In the genomic region with DNA sequence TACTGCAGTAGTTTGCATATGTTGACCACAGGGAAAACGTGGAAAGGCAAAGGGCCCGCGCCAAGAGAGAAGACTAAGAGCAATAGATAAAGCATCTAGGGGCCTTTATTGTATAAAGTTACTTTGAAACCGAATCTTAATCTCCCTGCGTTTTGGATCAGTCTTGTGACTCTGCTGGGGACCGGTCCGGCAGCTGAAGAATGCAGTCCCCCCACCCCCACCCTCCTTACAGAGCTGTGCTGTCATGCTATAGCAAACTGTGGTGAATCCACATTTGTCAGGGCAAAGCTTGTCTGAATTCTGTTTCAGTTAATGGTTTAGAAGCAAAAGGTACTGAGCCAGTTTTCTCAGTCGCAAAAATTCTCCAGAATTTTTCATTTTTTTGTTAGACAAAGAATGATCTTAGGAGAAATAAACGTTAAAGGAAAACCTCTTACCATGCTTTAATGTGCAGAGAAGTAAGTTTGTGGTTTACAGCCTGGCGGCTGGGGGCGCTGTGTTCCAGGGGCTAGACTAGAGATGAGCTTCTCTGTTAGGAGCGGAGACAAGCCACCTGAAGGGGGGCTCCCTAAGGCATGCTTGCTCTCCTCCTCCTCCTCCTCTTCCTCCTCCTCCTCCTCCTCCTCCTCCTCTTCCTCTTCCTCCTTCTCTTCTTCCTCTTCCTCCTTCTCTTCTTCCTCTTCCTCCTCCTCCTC, we compare ENCODE assay signal across 15 mouse cellular contexts. TPM values are rescaled to one million over a fixed set of nuclear protein-coding genes. Genes with fewer than 3 reads are reported as not detected.
DNase-seq lines count a peak whose midpoint lies in the region; ATAC-seq and TF ChIP-seq lines count a peak whose summit lies in the region.
"Had no signal": no experiment of that assay in that cellular context is flagged by ENCODE, and none has a peak within 500 bp of the region (broad histone marks: within the 10 kb centered on the region; RNA-seq: fewer than 3 reads in every experiment).

No protein-coding gene starts in this region.

- H3K9ac ChIP-seq in intestine, embryonic 14.5 days (ENCODE audit: low read length), result no peak overlapping the region
- H3K9ac ChIP-seq in stomach, postnatal 0 days (ENCODE audit: low read length), result no peak overlapping the region
- H3K9ac ChIP-seq: midbrain, embryonic 12.5 days; neural tube, embryonic 12.5 days had no signal

- 34% methylated on average over 12 of the region's 12 CpGs for WGBS in thymus, adult 2 months
- WGBS in intestine, embryonic 14.5 days, result 24% methylated on average over 12 of the region's 12 CpGs
- 28% methylated on average over 12 of the region's 12 CpGs for WGBS in stomach, postnatal 0 days

- H3K4me3 ChIP-seq in thymus, adult 2 months (ENCODE audit: control insufficient read depth, insufficient read depth, low read length), result no peak overlapping the region
- no peak overlapping the region for H3K4me3 ChIP-seq in intestine, embryonic 14.5 days (ENCODE audit: low read depth, low read length)
- no peak overlapping the region for H3K4me3 ChIP-seq in stomach, postnatal 0 days (ENCODE audit: low read depth, low read length)
- H3K4me3 ChIP-seq: heart, embryonic 10.5 days; midbrain, embryonic 12.5 days; neural tube, embryonic 12.5 days had no signal

- peak overlapping the region; percentile 30 for H3K4me2 ChIP-seq in intestine, embryonic 14.5 days (ENCODE audit: low read length)
- H3K4me2 ChIP-seq in stomach, postnatal 0 days (replicated peaks; ENCODE audit: low read depth), result no peak overlapping the region
- H3K4me2 ChIP-seq: midbrain, embryonic 12.5 days; neural tube, embryonic 12.5 days had no signal

- no peak for TF ChIP-seq EP300 in stomach, postnatal 0 days (optimal IDR thresholded peaks at IDR 0.05)

- peaks cover 5% of the 10 kb centered on the region; the same call in 1 of the 2 replicates for H3K4me1 ChIP-seq in thymus, adult 2 months (replicated peaks; ENCODE audit: control insufficient read depth, insufficient read depth, low read length)
- peaks cover 16% of the 10 kb centered on the region for H3K4me1 ChIP-seq in intestine, embryonic 14.5 days (replicated peaks; ENCODE audit: control insufficient read depth, insufficient read depth, low read length)
- H3K4me1 ChIP-seq in stomach, postnatal 0 days (replicated peaks; ENCODE audit: control insufficient read depth, insufficient read depth), result no peaks in the 10 kb centered on the region
- H3K4me1 ChIP-seq: midbrain, embryonic 12.5 days; neural tube, embryonic 12.5 days had no signal

- H3K36me3 ChIP-seq in thymus, adult 2 months (ENCODE audit: control insufficient read depth, insufficient read depth, low read length), result no peaks in the 10 kb centered on the region
- H3K36me3 ChIP-seq in intestine, embryonic 14.5 days (ENCODE audit: control insufficient read depth, insufficient read depth, low read length), result peaks cover 18% of the 10 kb centered on the region; the same call in 1 of the 2 replicates
- H3K36me3 ChIP-seq in stomach, postnatal 0 days (ENCODE audit: control insufficient read depth, insufficient read depth, low read length), result no peaks in the 10 kb centered on the region; the same call in 1 of the 2 replicates
- H3K36me3 ChIP-seq: midbrain, embryonic 12.5 days; neural tube, embryonic 12.5 days had no signal

- H3K9me3 ChIP-seq in intestine, embryonic 14.5 days (ENCODE audit: control insufficient read depth, low read length), result no peaks in the 10 kb centered on the region
- H3K9me3 ChIP-seq in stomach, postnatal 0 days (ENCODE audit: control insufficient read depth, low read length), result no peaks in the 10 kb centered on the region
- H3K9me3 ChIP-seq: heart, embryonic 10.5 days; midbrain, embryonic 12.5 days; neural tube, embryonic 12.5 days had no signal

- H3K27ac ChIP-seq in thymus, adult 2 months (ENCODE audit: control insufficient read depth, insufficient read depth, low read length), result no peak overlapping the region
- H3K27ac ChIP-seq in intestine, embryonic 14.5 days (ENCODE audit: low read depth), result peak overlapping the region; percentile 77
- H3K27ac ChIP-seq in stomach, postnatal 0 days (replicated peaks), result no peak overlapping the region
- H3K27ac ChIP-seq: heart, embryonic 10.5 days; midbrain, embryonic 12.5 days; neural tube, embryonic 12.5 days had no signal

- ATAC-seq in intestine, embryonic 14.5 days (replicated peaks; ENCODE audit: low FRiP score, low TSS enrichment, low read depth), result no peak
- ATAC-seq in stomach, postnatal 0 days (ENCODE audit: low FRiP score, low TSS enrichment), result no peak
- ATAC-seq: inflammation-experienced regulatory T-cells, adult 6 months; Patski had no signal

- TF ChIP-seq POLR2A in thymus, adult 2 months (IDR thresholded peaks at IDR 0.05; ENCODE audit: control insufficient read depth, extremely low read depth, insufficient read depth, low read length, poor library complexity), result no peak

- intact Hi-C loops in gastrocnemius, postnatal 14 days (cut with DNase I; ENCODE audit: low total_unique reads), result no loop called here

- peak; percentile 19 for DNase-seq in gastrocnemius, postnatal 10 days
- no peak for DNase-seq in gastrocnemius, postnatal 14 days
- DNase-seq in thymus, adult 2 months, result peak; percentile 13
- DNase-seq in thymus, postnatal 10 days (ENCODE audit: low spot score in 2 of 2), result no peak
- DNase-seq in intestine, embryonic 14.5 days (ENCODE audit: low spot score), result no peak
- DNase-seq in stomach, postnatal 0 days (ENCODE audit: low spot score), result no peak
- no peak for DNase-seq in adrenal gland, postnatal 10 days
- no peak for DNase-seq in kidney, postnatal 25 days
- DNase-seq: cerebellum, postnatal 14 days; heart, postnatal 36 days had no signal

- no peaks in the 10 kb centered on the region for H3K27me3 ChIP-seq in thymus, adult 2 months (ENCODE audit: control insufficient read depth, insufficient read depth, low read length)
- H3K27me3 ChIP-seq in intestine, embryonic 14.5 days (replicated peaks; ENCODE audit: control insufficient read depth, insufficient read depth, low read length), result no peaks in the 10 kb centered on the region
- H3K27me3 ChIP-seq in stomach, postnatal 0 days (ENCODE audit: control insufficient read depth, insufficient read depth, low read length), result no peaks in the 10 kb centered on the region
- H3K27me3 ChIP-seq: midbrain, embryonic 12.5 days; neural tube, embryonic 12.5 days; Patski had no signal

- TF ChIP-seq CTCF in thymus, adult 2 months (IDR thresholded peaks at IDR 0.05; ENCODE audit: borderline replicate concordance, control insufficient read depth, extremely low read depth, insufficient read depth, low read length, poor library complexity), result no peak
- TF ChIP-seq CTCF in stomach, postnatal 0 days (IDR thresholded peaks at IDR 0.05; ENCODE audit: low read depth), result peak; percentile 53

RNA-seq across cellular contexts. Expression of gene Sec24d, which starts 46.8 kb away (rescaled TPM):
- 10 to 100 TPM; 32.2 to 41.4 TPM for total RNA-seq in gastrocnemius, postnatal 10 days (2021)
- total RNA-seq in gastrocnemius, postnatal 14 days (2021), result 10 to 100 TPM; 17.8 to 23.9 TPM
- 30.2 and 34.0 TPM in 2 replicates for polyA plus RNA-seq in thymus, adult 2 months (2012; rRNA removed)
- polyA plus RNA-seq in intestine, embryonic 14.5 days (2014; fragmentation: Nextera tagmentation; extraction: Ambion mirVana), result 88.0 and 98.2 TPM in 2 replicates
- 53.1 and 55.6 TPM in 2 replicates for polyA plus RNA-seq in stomach, postnatal 0 days (2015; fragmentation: Nextera tagmentation; extraction: Ambion mirVana)
- total RNA-seq in adrenal gland, postnatal 10 days (2021), result 10 to 100 TPM; 67.3 to 84.2 TPM

Comparison
In these comparisons a context has a peak if more than half of its experiments do, and no peak if none do; other contexts are left out.
1. DNase-seq: peak in gastrocnemius, postnatal 10 days (single experiment) and thymus, adult 2 months (single experiment); none in gastrocnemius, postnatal 14 days (single experiment), thymus, postnatal 10 days (0 of 2), intestine, embryonic 14.5 days (single experiment), stomach, postnatal 0 days (single experiment), adrenal gland, postnatal 10 days (single experiment) and kidney, postnatal 25 days (0 of 2).